Comparison of ENCODE assay signal across 23 mouse cellular contexts in genomic region chr2:36139096-36139495, GRCm38 (mm10). TPM values are rescaled to one million over a fixed set of nuclear protein-coding genes. Genes with fewer than 3 reads are reported as not detected.
DNase-seq lines count a peak whose midpoint lies in the region; ATAC-seq and TF ChIP-seq lines count a peak whose summit lies in the region.
"Had no signal": no experiment of that assay in that cellular context is flagged by ENCODE, and none has a peak within 500 bp of the region (broad histone marks: within the 10 kb centered on the region; RNA-seq: fewer than 3 reads in every experiment).

No protein-coding gene starts in this region.

- intact Hi-C loops in gastrocnemius, adult 2 months (cut with DNase I): loop anchor here (5.0 kb wide), 1 partner anchor 92 kb away; the partner anchor contains the start of genes Morn5 and Ndufa8

- H3K4me3 ChIP-seq in gastrocnemius, adult 2 months: no peak overlapping the region; the same call in 1 of the 2 replicates
- no peak overlapping the region for H3K4me3 ChIP-seq in intestine, embryonic 16.5 days (ENCODE audit: low read length)
- no peak overlapping the region for H3K4me3 ChIP-seq in intestine, postnatal 0 days (ENCODE audit: low read depth, low read length)
- no peak overlapping the region for H3K4me3 ChIP-seq in lung, embryonic 15.5 days
- H3K4me3 ChIP-seq in liver, embryonic 15.5 days (replicated peaks): no peak overlapping the region
- H3K4me3 ChIP-seq: embryonic facial prominence, embryonic 10.5 days; erythroblast, embryonic 14.5 days; forebrain, embryonic 15.5 days; hindbrain, embryonic 15.5 days; midbrain, embryonic 15.5 days had no signal

- H3K9ac ChIP-seq in intestine, embryonic 16.5 days (ENCODE audit: low read depth, low read length): no peak overlapping the region
- H3K9ac ChIP-seq in intestine, postnatal 0 days (ENCODE audit: low read depth, low read length): no peak overlapping the region
- no peak overlapping the region for H3K9ac ChIP-seq in lung, embryonic 15.5 days
- no peak overlapping the region for H3K9ac ChIP-seq in liver, embryonic 15.5 days
- H3K9ac ChIP-seq: forebrain, embryonic 15.5 days; hindbrain, embryonic 15.5 days; liver, embryonic 14.5 days; midbrain, embryonic 15.5 days had no signal

- TF ChIP-seq CTCF in gastrocnemius, adult 2 months (IDR thresholded peaks at IDR 0.05): no peak
- no peak for TF ChIP-seq CTCF in intestine, postnatal 0 days (IDR thresholded peaks at IDR 0.05; ENCODE audit: low read depth)

- 50% methylated on average over 2 of the region's 2 CpGs for WGBS in intestine, embryonic 16.5 days
- 52% methylated on average over 2 of the region's 2 CpGs for WGBS in intestine, postnatal 0 days
- 39% methylated on average over 2 of the region's 2 CpGs for WGBS in lung, embryonic 15.5 days
- 67% methylated on average over 2 of the region's 2 CpGs for WGBS in liver, embryonic 15.5 days (ENCODE audit: insufficient replicate concordance)

- H3K4me2 ChIP-seq in intestine, embryonic 16.5 days (ENCODE audit: low read depth, low read length): no peak overlapping the region
- H3K4me2 ChIP-seq in intestine, postnatal 0 days (replicated peaks; ENCODE audit: low read depth): no peak overlapping the region
- no peak overlapping the region for H3K4me2 ChIP-seq in lung, embryonic 15.5 days
- no peak overlapping the region for H3K4me2 ChIP-seq in liver, embryonic 15.5 days
- H3K4me2 ChIP-seq: forebrain, embryonic 15.5 days; hindbrain, embryonic 15.5 days; midbrain, embryonic 15.5 days had no signal

- DNase-seq in gastrocnemius, adult 2 months: no peak
- no peak for DNase-seq in gastrocnemius, adult 8-10 months (ENCODE audit: low spot score in 2 of 2)
- no peak for DNase-seq in lung, postnatal 10 days
- DNase-seq in left cerebral cortex, adult 9 months (ENCODE audit: low spot score in 2 of 2): no peak
- DNase-seq: adrenal gland, adult 8-10 months; cerebellum, adult 11 months; cerebellum, postnatal 25 days; kidney, adult 11 months; layer of hippocampus, postnatal 36 days; thymus, postnatal 4 days had no signal

- H3K4me1 ChIP-seq in intestine, embryonic 16.5 days (ENCODE audit: control insufficient read depth, insufficient read depth, low read length): peaks cover 11% of the 10 kb centered on the region
- 0 out of 2 replicates have a peak, but pooled peaks cover 4% of the 10 kb centered on the region for H3K4me1 ChIP-seq in intestine, postnatal 0 days (replicated peaks; ENCODE audit: control insufficient read depth, insufficient read depth, low read length)
- peaks cover 23% of the 10 kb centered on the region for H3K4me1 ChIP-seq in lung, embryonic 15.5 days
- peaks cover 23% of the 10 kb centered on the region for H3K4me1 ChIP-seq in liver, embryonic 15.5 days (replicated peaks)

- H3K27ac ChIP-seq in gastrocnemius, adult 2 months: peak overlapping the region; percentile 67
- peak overlapping the region; percentile 19; the same call in 1 of the 2 replicates for H3K27ac ChIP-seq in intestine, embryonic 16.5 days (ENCODE audit: low read length)
- no peak overlapping the region for H3K27ac ChIP-seq in intestine, postnatal 0 days (ENCODE audit: low read depth, low read length)
- peak overlapping the region; percentile 41; the same call in 1 of the 2 replicates for H3K27ac ChIP-seq in lung, embryonic 15.5 days
- H3K27ac ChIP-seq in liver, embryonic 15.5 days (replicated peaks): peak overlapping the region; percentile 3; the same call in 1 of the 2 replicates
- H3K27ac ChIP-seq: embryonic facial prominence, embryonic 10.5 days; forebrain, embryonic 15.5 days; hindbrain, embryonic 15.5 days; liver, embryonic 14.5 days; midbrain, embryonic 15.5 days had no signal

- no peaks in the 10 kb centered on the region; the same call in 1 of the 2 replicates for H3K36me3 ChIP-seq in intestine, embryonic 16.5 days (ENCODE audit: control insufficient read depth, insufficient read depth, low read length)
- peaks cover 14% of the 10 kb centered on the region; the same call in 1 of the 2 replicates for H3K36me3 ChIP-seq in intestine, postnatal 0 days (ENCODE audit: control insufficient read depth, insufficient read depth)
- H3K36me3 ChIP-seq in lung, embryonic 15.5 days: peaks cover 11% of the 10 kb centered on the region
- peaks cover 18% of the 10 kb centered on the region for H3K36me3 ChIP-seq in liver, embryonic 15.5 days (replicated peaks)
- H3K36me3 ChIP-seq: midbrain, embryonic 15.5 days had no signal

- ATAC-seq in intestine, embryonic 16.5 days: no peak
- no peak for ATAC-seq in intestine, postnatal 0 days
- no peak for ATAC-seq in lung, embryonic 15.5 days (ENCODE audit: borderline replicate concordance, extremely low read depth, low FRiP score, low TSS enrichment)
- no peak for ATAC-seq in liver, embryonic 15.5 days (ENCODE audit: insufficient read depth)
- ATAC-seq: forebrain, embryonic 15.5 days; midbrain, embryonic 15.5 days had no signal

- no peaks in the 10 kb centered on the region for H3K27me3 ChIP-seq in intestine, embryonic 16.5 days (replicated peaks; ENCODE audit: control insufficient read depth, insufficient read depth, low read length)
- H3K27me3 ChIP-seq in intestine, postnatal 0 days (replicated peaks; ENCODE audit: control insufficient read depth, insufficient read depth, low read length): no peaks in the 10 kb centered on the region
- H3K27me3 ChIP-seq in lung, embryonic 15.5 days: no peaks in the 10 kb centered on the region
- no peaks in the 10 kb centered on the region for H3K27me3 ChIP-seq in liver, embryonic 15.5 days
- H3K27me3 ChIP-seq: forebrain, embryonic 15.5 days; hindbrain, embryonic 15.5 days; midbrain, embryonic 15.5 days had no signal

- no peaks in the 10 kb centered on the region for H3K9me3 ChIP-seq in intestine, embryonic 16.5 days (ENCODE audit: control insufficient read depth, low read length)
- H3K9me3 ChIP-seq in intestine, postnatal 0 days (ENCODE audit: control insufficient read depth): no peaks in the 10 kb centered on the region
- no peaks in the 10 kb centered on the region for H3K9me3 ChIP-seq in lung, embryonic 15.5 days
- no peaks in the 10 kb centered on the region for H3K9me3 ChIP-seq in liver, embryonic 15.5 days (replicated peaks)
- H3K9me3 ChIP-seq: embryonic facial prominence, embryonic 10.5 days; forebrain, embryonic 15.5 days; hindbrain, embryonic 15.5 days; midbrain, embryonic 15.5 days had no signal

RNA-seq across cellular contexts. Expression of gene Rbm18, which starts 2.5 kb away (rescaled TPM):
- 10 to 100 TPM; 31.9 to 33.5 TPM for total RNA-seq in gastrocnemius, adult 2 months (2021)
- total RNA-seq in gastrocnemius, adult 8-10 months (2022): 10 to 100 TPM; 29.7 to 36.4 (median 32.2) TPM
- 45.4 and 49.3 TPM in 2 replicates for polyA plus RNA-seq in intestine, embryonic 16.5 days (2015; fragmentation: Nextera tagmentation; extraction: Ambion mirVana)
- 26.5 and 28.9 TPM in 2 replicates for polyA plus RNA-seq in intestine, postnatal 0 days (2015; fragmentation: Nextera tagmentation; extraction: Ambion mirVana)
- polyA plus RNA-seq in lung, embryonic 15.5 days (2015; fragmentation: Nextera tagmentation; extraction: Ambion mirVana): 70.5 and 73.5 TPM in 2 replicates
- polyA plus RNA-seq in liver, embryonic 15.5 days (2015; fragmentation: Nextera tagmentation; extraction: Ambion mirVana): 22.8 and 23.8 TPM in 2 replicates

RNA-seq across cellular contexts. Expression of gene Mrrf, which starts 2.9 kb away (rescaled TPM):
- total RNA-seq in gastrocnemius, adult 2 months (2021): 10 to 100 TPM; 15.8 to 16.7 TPM
- 10 to 100 TPM; 16.5 to 19.6 (median 17.5) TPM for total RNA-seq in gastrocnemius, adult 8-10 months (2022)
- 32.3 TPM in 2 replicates for polyA plus RNA-seq in intestine, embryonic 16.5 days (2015; fragmentation: Nextera tagmentation; extraction: Ambion mirVana)
- polyA plus RNA-seq in intestine, postnatal 0 days (2015; fragmentation: Nextera tagmentation; extraction: Ambion mirVana): 17.3 and 20.4 TPM in 2 replicates
- polyA plus RNA-seq in lung, embryonic 15.5 days (2015; fragmentation: Nextera tagmentation; extraction: Ambion mirVana): 31.1 and 32.4 TPM in 2 replicates
- 17.2 and 18.3 TPM in 2 replicates for polyA plus RNA-seq in liver, embryonic 15.5 days (2015; fragmentation: Nextera tagmentation; extraction: Ambion mirVana)

RNA-seq across cellular contexts. Expression of gene Lhx6, which starts 33.9 kb away (rescaled TPM):
- total RNA-seq in gastrocnemius, adult 2 months (2021): 1 to 10 TPM; 1.6 to 2.6 TPM
- 1 to 10 TPM; 1.2 to 1.5 (median 1.4) TPM for total RNA-seq in gastrocnemius, adult 8-10 months (2022)
- 0.98 TPM in 2 replicates for polyA plus RNA-seq in intestine, embryonic 16.5 days (2015; fragmentation: Nextera tagmentation; extraction: Ambion mirVana)
- polyA plus RNA-seq in intestine, postnatal 0 days (2015; fragmentation: Nextera tagmentation; extraction: Ambion mirVana): 0.58 and 0.61 TPM in 2 replicates
- 6.4 and 8.1 TPM in 2 replicates for polyA plus RNA-seq in lung, embryonic 15.5 days (2015; fragmentation: Nextera tagmentation; extraction: Ambion mirVana)
- 0.31 and 0.37 TPM in 2 replicates for polyA plus RNA-seq in liver, embryonic 15.5 days (2015; fragmentation: Nextera tagmentation; extraction: Ambion mirVana)
- total RNA-seq: granulocyte monocyte progenitor cell, adult 5-6 weeks; megakaryocyte, adult 5-6 weeks; neutrophil, adult 5-6 weeks had no signal
- polyA plus RNA-seq: erythroblast, embryonic 14.5 days had no signal
